Mouse (Mus musculus) stomach, postnatal 0 days (tissue): ENCODE results near the gene Edf1.

Experiments
- CTCF ChIP-seq: IDR thresholded peaks from 2 replicates; pipeline ENCODE4 v1.5.1; 2016; ENCODE audit warnings: antibody characterized with exemption, low read depth, mild to moderate bottlenecking, moderate library complexity
- EP300 ChIP-seq: optimal IDR thresholded peaks from 2 replicates; pipeline ENCODE3; 2016; ENCODE audit warnings: antibody characterized with exemption

- TF ChIP-seq CTCF: no peak
- TF ChIP-seq EP300: no peak
Observed at GRCm38 (mm10) chr2:25565741-25566140, 8.1 kb downstream of the Edf1 start.
